Mouse (Mus musculus): ENCODE measurements around the gene Tmem131. TPM values are rescaled to one million over a fixed set of nuclear protein-coding genes. Genes with fewer than 3 reads are reported as not detected.
"Not testable (repeated sequence)": the region's sequence is repeated elsewhere in the genome, so short reads cannot be mapped to it uniquely, and the experiment has no call there.

Tmem131 gene
- total RNA-seq, 2 experiments from 2014 or later: 48.9 to 52.5 TPM

DNA sequence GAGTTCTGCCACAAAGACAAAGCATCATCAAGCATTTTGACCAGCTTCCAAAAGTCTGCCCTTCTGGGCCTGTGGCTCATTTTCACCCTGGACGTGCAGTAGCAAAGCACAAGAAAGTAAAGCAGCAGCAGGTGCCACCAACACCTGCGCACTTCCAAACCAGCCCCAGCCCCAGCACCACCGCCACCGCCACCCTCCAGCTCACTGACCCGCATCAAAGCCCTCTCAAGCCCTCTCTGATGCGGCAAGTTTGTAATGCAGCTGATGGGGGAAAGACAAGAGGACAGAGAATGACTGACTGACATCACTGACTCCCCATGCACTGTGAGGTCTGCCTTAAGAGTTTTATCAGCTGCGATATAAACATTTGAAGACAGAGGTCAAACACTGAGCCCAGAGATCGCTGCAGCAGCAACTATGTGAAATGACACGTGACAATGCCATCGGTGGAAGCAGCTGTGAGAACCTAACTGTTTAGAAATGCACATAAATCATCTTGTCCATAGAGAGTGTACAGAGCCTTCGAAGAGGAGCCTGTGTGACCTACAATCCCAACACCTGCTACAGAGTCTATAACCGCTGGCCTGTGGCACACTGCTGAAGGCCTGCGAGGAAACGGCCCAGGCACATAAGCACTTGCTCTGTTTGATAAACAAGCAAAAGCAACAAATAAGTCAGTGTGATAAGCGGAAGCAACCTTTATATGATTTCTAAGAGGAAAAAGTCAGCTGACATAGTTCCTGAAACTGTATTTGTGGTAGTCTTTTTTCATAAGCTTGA lies 21.7 kb downstream of the Tmem131 start:
- DNase-seq (ENCODE audit: low spot score in 2 of 2): no peak

DNA sequence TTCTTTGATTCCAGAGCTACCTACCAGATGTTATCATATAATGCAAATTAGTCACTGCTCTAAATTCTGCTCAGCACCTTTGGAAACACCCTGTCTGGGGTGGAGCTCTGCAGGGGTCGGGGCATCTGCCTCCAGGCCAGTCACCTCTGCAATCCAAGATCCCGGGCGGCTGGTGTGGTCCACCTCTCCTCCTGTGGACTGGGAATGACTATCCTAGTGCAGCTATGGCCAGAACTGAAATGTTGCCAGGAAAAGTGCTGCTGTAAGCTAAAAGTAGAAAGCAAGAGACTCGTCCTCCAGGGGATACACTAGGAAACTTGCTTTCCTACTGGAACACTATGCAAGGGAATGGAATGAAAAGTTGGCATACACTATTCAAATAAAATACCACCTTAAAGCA lies 22.7 kb downstream of the Tmem131 start:
- DNase-seq (ENCODE audit: low spot score in 2 of 2): no peak

DNA sequence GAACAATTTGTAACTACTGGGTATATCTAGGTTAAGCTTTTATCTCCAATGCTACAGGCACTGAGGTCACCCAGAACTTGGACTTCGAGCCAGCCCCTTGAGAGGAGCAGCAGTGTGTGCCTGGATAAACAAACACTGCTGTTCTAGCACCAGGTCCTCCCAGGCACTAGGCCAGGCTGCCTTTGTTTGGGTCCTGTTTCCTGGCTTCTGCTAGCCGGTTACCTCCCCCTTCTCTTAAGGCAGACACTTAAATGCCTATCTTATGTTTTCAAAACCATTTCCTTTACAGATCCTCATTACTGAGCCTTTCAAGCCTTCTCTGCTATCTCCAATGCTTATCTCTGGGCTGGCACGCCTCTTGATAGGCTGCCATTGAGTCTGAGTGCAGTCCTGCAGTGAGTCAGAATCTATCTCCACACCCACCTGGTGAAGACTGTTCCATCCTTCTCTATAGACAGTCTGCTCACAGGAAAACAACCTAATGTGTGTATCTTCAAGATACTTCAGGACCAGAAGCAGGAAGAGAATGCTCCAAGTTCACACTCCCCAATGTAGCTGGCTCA lies 23.2 kb downstream of the Tmem131 start:
- DNase-seq (ENCODE audit: low spot score in 2 of 2): no peak

DNA sequence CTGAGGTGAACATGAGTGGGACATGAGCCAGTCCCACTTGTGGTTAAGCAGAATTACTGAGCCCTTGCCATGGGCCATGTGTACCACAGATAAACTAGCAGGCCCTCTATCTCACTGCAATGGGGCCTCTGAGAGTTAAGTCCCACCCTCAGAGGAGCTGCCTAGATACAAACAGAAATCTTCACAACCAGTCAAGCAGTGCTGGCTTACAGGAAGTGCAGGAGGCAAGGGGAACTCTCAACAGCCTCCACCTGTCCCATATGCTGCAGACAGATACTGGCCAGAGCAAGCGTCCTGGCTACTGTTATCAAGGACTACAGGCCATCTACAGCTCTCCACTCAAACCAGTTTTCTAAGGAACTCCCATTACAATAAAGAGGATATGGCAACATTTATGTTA lies 23.7 kb downstream of the Tmem131 start:
- no peak for DNase-seq (ENCODE audit: low spot score in 2 of 2)

DNA sequence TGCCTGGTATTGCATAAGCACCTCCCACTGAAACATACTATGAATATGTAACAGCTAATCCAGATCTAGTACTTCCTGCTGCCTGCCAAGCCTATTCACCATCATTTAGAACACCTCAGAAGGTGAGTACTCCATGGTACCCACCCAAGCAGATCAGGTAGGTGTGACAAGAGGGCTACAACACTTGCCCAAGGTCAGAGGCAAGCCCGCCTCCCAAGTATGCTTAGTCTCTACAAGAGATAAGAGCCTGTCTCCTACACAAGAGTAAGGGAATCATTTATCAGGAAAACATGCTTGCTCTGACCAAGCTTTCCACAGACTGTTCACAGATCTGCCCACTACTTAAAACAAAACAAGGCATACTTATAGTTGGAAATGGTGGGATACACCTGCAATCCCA lies 26.0 kb downstream of the Tmem131 start:
- no peak for DNase-seq (ENCODE audit: low spot score in 2 of 2)

DNA sequence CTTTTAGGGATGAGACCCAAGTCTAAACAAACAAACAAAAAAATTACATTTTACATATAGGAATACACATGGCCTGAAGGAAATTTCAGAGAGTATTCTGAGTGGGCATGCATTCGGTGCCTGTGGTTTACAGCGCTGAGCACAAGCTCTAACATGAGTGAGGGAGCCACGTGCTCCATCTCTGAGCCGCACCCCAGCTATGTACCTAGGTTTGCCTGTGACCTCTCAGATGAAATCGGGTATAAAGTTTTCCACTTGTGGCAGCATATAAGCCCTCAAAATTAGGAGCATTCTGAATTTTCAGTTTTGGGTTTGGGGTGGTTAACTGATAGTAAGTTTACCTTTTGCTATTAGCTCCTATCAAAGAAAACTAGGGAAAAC lies 28.3 kb downstream of the Tmem131 start:
- no peak for DNase-seq (ENCODE audit: low spot score in 2 of 2)

DNA sequence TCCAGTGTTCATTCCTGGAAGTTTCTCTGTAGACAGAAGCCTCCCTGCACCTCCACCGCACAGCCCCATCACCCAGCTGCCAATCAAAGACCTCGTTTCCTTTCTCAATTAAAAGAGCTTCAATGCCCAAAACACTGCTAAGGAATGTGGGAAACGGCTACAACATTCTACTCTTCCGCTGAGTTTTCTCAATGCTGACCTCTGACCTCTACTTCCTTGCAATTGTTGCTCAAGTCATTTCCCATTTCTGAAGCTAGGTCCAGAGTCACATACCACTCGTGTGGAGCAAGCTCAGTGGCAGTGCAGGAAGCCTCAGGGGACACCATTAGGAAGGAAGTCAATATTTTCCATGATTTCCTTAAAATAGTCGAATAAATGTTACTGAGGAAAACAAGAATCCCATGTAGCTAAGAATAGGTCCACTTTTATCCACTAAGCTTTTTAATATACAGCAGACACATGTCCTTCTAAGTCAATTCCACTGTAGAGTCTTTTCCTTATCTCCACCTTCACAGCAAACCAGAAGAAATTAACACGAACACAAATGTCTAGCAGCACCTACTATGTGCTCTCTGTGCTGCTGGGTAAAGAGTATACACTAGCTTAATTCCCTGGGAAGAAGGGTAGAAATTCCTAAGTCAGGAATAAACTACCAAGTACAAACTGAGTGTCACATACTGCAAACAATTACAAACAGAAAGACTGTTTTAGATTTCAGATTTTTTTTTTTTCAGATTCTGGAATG lies 28.8 kb downstream of the Tmem131 start:
- DNase-seq (ENCODE audit: low spot score in 2 of 2): no peak

DNA sequence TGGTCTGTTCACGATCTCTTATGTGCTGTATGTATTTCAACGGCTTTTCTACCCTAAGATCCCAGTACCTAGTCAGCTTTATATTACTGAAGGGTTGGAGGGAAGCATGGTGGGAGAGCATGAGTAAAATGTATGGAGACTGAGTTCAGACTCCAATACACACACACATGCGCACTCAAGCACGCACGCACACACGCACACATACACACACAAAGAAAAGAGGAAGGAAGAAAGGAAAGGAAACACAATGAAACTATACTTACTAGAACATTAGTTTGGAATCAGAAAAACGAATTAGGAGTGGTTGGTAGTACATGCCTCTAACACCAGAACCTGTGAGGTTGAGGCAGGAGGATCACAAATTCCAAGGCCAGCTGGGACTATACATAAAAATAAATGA lies 29.7 kb downstream of the Tmem131 start:
- no peak for DNase-seq (ENCODE audit: low spot score in 2 of 2)

DNA sequence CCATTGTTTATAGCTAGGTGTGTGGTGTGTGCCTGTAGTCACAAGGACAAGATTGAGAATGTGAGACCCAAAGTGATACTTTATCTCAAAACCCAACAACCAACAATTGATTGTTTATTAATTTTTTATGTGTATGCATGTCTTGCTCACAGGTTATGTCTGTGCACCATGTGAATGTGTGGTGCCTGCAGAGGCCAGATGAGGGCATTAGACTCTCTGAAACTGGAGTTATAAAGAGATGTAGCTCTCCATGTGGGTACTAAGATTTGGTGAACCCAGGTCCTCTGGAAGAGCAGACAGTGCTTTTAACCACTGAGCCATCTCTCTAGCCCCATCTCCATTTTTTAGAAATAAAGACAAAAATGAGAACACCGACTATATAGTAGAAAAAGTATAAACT lies 31.2 kb downstream of the Tmem131 start:
- no peak for DNase-seq (ENCODE audit: low spot score in 2 of 2)

DNA sequence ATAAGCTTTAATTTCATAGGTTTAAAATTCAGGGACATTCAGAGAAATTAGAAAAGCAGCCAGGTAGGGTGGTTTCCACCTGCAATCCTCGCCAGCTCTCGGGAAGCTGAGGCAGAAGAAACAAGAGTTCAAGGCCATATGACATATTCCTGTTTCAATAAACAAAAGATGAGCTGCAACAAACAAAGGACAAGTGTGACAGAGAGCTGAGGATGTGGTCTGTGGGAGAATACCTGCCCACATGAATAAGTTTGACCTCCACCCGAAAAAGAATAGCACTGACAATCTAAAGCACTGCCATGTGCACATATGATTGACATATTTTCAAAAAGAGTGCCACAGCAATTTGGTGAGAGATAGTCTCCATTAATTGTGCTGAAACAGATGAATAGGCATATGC lies 31.9 kb downstream of the Tmem131 start:
- DNase-seq (ENCODE audit: low spot score in 2 of 2): no peak

DNA sequence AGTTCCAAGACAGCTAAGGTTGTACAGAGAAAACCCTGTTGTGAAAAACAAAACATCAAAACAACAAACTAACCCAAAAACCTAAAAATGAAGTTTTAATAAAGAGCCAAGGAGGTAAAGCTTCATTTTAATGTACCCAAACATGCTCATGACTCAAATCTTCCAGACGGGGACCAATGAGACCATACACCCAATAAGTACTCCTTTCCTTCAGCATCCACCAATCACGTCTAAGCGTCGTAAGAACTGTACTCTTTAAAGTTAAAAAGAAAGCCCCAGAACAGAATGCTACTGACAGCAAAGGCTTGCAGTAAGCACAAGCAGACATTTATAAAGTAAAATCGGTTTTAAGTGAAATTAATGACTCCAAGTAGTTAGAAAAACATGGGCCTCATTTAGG lies 33.1 kb downstream of the Tmem131 start:
- no peak for DNase-seq (ENCODE audit: low spot score in 2 of 2)

DNA sequence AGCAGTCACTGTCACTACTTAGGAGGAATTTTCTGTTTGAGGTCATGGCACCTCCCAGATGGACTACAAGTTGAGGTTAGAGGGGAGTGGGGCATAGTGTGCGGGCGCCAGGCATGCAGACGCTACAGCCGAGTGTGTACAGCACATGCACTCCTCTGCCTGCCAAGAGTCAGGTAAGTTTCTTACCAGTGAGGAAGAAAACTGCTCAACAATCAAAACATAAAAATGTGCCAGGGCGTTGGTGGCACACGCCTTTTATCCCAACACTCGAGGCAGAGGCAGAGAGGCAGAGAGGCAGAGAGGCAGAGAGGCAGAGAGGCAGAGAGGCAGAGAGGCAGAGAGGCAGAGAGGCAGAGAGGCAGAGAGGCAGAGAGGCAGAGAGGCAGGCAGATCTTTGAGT lies 33.5 kb downstream of the Tmem131 start:
- not testable (repeated sequence) for DNase-seq (ENCODE audit: low spot score in 2 of 2)

DNA sequence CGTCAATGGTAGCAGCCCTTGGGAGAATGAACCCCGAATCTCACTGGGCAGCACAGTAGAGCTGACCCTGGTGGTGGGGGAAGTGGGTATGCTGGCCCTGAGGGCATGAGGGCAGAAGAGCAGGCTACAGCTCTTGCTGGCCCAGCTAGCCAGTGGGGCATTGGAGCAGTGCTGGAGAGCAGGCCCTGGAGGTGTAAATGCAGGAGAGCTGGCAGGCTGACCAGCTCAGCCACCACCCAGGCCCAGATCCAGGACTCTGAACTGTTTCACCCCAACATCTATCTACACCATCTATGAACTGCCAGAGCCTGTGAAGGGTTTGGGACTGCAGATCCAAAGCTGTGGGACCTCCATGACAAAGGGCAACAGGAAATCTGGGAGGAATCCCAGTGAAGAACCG lies 38.2 kb downstream of the Tmem131 start:
- DNase-seq (ENCODE audit: low spot score in 2 of 2): no peak

DNA sequence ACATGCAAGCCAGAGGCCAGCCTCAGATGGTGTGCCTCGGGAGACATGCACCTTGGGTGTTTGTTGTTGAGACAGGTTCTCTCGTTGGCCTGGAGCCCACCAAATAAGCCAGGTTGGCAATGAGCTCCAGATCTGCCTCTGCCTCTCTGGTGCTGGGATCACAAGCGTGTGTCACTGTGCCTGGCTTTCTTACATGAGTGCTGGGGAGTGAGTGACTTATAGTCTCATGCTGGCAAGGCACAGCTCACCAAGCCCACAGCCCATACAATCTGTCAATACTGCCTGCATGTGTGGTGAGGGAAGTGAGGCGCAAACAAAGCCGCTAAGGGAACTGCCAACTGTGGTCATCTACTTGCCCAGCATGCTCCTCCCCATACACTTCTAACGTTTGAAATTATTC lies 39.0 kb downstream of the Tmem131 start:
- DNase-seq (ENCODE audit: low spot score in 2 of 2): no peak

DNA sequence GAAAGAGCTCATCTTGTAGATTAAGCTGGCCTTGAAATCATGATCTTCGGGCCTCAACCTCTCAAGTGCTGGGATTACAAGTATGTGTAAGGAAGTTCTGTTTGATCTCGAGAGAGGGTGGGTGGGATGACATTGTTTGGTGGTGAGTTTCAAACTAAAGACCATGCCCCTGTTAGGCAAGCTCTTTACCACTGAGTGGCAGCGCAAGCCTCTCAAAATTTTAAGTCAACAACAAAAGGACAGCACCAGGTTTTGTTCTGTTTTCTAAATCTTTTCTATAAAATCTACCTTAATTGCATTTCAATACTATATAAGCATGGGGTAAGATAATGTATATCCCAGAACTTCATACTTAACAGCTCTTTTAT lies 39.4 kb downstream of the Tmem131 start:
- no peak for DNase-seq (ENCODE audit: low spot score in 2 of 2)

DNA sequence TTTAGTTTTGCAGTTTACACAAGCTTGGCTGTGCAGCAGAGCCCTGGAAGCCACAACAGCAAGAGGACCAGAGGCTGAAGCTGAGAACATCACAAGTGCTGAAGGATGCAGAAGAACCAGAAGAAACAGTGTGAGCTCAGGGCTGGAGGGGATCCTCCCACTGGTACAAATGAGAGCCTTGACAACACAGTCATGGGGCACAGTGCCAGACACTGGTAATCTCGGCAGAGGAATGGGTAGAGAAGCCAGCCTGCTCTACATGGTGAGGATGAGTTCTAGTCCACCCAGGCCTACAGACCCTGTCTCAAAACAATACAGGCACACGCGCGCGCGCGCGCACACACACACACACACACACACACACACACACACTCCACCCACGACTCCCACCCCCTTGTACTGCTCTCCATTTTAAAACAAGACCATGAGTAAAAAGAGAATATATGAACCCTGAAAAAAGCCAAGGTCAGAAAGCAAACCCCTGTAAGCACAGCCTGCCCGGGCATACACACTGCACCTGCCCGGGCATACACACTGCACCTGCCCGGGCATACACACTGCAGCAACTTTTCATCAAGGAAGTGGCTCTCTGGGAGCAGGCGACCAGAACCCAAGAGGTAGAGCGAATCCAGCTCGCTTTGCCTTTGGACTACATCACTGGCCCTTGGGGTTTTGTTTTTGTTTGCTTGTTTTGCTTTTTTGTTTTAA lies 39.9 kb downstream of the Tmem131 start:
- no peak for DNase-seq (ENCODE audit: low spot score in 2 of 2)

DNA sequence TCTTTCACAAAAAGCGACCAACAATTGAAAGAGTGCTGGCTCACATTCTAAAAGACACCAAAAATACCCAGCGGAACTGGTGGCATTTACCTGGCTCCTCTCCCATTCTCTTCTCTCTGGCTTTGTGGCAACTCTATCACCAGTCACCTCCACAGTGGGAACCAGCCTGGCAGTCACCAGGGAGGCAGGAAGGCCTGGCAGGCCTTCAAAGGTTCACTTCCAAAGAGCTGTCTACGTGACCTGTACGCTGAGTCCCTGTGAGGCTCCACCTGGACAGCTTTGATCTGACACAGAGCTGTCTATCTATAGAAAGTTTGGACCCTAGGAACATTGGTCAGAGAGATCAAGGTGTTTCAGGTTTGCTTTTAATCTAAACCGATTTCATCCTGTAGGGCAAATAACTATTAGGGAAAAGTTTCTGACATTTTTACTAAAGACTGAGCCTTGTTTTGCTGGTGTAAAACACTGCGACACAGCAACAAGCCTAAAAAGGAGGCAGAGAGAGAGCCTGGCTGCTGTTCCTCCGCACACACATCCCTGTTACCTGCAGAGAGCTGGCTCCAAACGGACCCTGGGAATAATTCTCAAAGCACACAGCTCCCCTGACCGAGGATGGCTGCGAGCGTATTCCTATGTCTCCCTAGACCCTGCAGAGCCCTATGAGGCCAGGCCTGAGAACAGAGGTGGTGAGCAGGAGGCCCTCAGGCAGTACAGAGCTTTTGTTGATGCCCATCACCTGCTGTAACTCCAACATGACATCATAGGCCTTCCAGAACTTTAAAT lies 40.7 kb downstream of the Tmem131 start:
- DNase-seq (ENCODE audit: low spot score in 2 of 2): no peak

DNA sequence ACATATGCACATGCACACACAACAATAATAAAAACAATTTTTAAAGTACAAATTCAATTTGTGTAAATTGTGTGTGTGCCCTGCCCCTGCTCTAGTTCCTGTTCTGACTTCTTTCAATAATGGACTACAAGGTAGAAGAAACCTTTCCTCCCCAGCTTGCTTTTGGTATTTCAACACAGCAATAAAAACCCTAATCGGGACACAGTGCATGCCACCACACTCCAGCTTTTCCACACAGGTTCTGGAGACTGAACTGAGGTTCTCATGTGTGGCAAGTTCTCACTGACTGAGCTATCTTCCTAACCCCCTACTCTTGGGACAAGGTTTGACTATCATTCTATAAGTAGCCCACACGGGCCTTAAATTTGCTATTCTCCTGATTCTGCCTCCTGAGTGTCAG lies 43.8 kb downstream of the Tmem131 start:
- no peak for DNase-seq (ENCODE audit: low spot score in 2 of 2)

DNA sequence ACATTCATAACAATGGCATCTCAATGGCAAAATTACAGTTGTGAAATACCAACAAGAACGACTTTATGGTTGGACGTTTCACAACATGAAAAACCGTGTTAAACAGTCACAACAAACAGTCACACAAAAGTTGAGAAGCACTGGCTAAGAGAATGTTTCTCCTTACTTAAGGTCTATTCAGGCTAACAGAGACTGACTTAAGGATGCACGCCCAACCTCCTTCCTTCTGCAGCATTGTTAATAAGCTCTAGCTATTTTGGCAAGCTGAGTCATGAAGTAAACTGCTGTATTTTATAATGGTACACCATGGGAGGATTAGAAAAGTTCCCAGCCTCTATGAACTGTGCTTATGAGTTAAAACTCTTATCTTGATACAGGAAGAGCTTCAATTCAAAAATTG lies 47.0 kb downstream of the Tmem131 start:
- no peak for DNase-seq (ENCODE audit: low spot score in 2 of 2)

DNA sequence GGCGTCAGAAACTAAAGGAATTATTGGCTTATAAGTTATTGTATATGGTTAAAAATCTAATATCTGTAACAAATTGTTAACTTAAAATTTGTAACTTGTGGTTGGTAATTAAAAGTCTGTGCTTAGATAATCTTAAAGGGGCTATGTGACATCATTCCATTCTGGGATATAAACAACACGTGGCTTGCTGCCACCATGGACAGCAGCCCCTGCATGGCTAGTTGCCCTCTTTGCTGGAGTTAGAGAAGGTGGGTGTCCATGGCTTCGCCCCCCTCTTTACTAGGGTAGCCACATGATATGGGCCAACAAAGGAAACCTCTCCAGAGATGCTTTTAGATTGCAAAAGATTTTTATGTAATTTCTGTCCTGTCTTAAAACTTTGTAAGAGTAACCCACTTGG lies 48.0 kb downstream of the Tmem131 start:
- DNase-seq (ENCODE audit: low spot score in 2 of 2): no peak

DNA sequence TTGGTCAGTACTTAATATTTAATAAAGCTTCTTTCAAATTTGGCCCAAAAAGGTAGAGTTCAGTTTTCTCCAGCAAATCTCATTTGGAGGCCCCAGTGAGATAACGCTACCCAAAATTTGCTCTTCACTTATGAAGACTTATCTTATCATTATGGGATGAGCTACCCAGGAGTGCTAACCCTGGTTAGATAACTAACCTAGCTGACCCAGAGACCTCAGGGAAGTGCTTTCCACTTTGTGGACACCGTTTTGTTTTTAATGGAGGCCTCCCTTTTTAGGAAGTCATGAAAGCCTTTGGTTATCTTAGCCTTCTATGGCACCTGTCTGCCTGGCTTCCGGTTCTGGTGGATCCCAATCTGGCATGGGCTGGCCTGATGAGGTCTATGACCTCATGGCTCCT lies 49.3 kb downstream of the Tmem131 start:
- DNase-seq (ENCODE audit: low spot score in 2 of 2): no peak
